Mouse (Mus musculus): ENCODE data around the gene Ftl1.
A peak's percentile ranks its signal among the peaks of the same experiment; 100 is the strongest.

DNA sequence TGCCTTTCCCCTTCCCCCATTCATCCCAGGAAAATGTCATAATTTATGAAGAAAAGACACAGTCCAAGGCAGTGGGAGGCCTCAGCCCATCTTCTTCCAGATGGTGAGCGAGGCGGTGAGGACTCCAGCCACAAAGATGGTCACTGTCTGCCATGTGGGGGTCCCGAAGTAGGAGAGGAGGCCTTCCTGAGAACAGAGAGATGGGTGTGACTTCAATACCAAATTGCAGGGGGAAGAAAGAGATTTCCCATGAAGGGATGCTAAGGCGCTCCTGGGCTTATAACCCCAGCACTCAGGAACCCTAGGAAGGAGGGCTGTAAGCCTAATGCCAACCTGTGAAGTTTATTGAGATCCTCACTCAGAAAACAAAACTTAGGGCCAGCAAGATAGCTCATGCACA is 2.1 kb upstream of the Ftl1 start:
- TF ChIP-seq CTCF (conservative IDR thresholded peaks at IDR 0.05 in 1 of 2, IDR thresholded peaks at IDR 0.05 in 1 of 2; ENCODE audit: low read depth in 2 of 2, low read length in 2 of 2) (no peak), SMC3 (IDR thresholded peaks at IDR 0.05; ENCODE audit: low read depth, low read length) (no peak), MXI1 (IDR thresholded peaks at IDR 0.05; ENCODE audit: low read depth, low read length) (no peak), TCF12 (IDR thresholded peaks at IDR 0.05; ENCODE audit: low read depth, low read length) (no peak), POLR2A (IDR thresholded peaks at IDR 0.05; ENCODE audit: low read depth, low read length) (peak; percentile 6; the same call in 1 of the 2 replicates)

Data from CH12.LX (cell line).